Mouse (Mus musculus): ENCODE measurements around the gene Adamts18. TPM values are rescaled to one million over a fixed set of nuclear protein-coding genes. Genes with fewer than 3 reads are reported as not detected.
A peak's percentile ranks its signal among the peaks of the same experiment; 100 is the strongest.

Adamts18 gene
- total RNA-seq, 2 experiments from 2014 or later, result 1.9 to 2.6 TPM

DNA sequence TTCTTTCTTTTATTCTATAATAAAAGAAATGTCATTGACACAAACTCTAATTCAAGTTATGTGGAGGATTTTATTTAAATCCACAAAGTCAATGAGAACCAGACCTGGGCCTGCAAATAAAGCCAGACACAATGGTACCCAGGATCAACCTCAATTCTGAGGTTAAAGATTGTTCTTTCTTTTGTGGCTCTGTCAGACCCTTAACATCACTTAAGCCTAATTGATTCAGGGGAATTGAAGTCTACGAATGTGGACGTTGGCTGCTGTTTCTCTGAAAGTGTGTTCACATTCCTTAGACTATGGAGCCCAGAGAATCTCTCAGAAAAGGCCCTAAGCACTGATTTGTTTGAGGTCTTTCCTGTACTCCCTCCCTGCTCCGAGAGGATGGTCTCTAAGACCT lies 175.2 kb downstream of the Adamts18 start:
- no peak for TF ChIP-seq CTCF (IDR thresholded peaks at IDR 0.05)
- intact Hi-C loops (cut with DNase I), result no loop called here
- DNase-seq (ENCODE audit: extremely low spot score in 1 of 2, low spot score in 2 of 2), result no peak
- no peak overlapping the region for H3K4me3 ChIP-seq
- H3K27ac ChIP-seq, result no peak overlapping the region

DNA sequence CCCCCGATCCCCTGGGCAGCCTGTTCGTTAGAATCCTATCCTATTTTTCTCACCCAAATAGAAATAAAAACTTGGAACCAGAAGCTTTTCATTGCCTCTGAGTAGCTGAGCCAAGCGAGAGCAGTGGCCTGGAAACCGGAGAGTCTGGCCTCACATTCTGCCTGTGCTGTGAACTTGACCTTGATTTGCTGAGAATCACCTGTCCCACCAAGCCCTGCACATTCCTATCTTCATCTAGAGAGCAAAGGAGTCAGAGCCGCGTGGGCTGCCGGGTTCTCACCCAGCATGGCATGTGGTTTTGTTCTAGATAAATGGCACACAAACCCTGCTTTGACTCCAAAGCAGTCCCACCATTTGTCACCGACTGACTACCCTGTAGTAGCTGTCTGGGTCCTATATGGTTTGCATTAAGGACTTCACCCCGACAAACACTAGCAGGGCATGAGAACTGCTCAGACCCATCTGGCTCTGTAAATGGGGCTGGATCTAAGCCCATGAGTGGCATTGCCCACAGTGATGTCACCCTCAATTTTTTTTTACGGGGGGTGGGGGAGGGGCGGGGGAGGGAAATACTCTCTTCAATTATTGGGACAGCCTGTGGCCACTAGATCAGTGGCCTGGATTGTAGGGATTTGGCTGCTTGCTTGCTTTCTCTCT lies 175.8 kb downstream of the Adamts18 start:
- TF ChIP-seq CTCF (IDR thresholded peaks at IDR 0.05), result no peak
- Histone ChIP-seq H3K4me3 (no peak overlapping the region), H3K27ac (no peak overlapping the region)
- no peak for DNase-seq (ENCODE audit: extremely low spot score in 1 of 2, low spot score in 2 of 2)
- intact Hi-C loops (cut with DNase I), result no loop called here

GRCm38 (mm10) chr8:113669924-113670323 lies 178.6 kb downstream of the Adamts18 start:
- Histone ChIP-seq H3K27ac (no peak overlapping the region), H3K4me3 (no peak overlapping the region)
- intact Hi-C loops (cut with DNase I), result no loop called here
- no peak for TF ChIP-seq CTCF (IDR thresholded peaks at IDR 0.05)
- DNase-seq (ENCODE audit: extremely low spot score in 1 of 2, low spot score in 2 of 2), result no peak

DNA sequence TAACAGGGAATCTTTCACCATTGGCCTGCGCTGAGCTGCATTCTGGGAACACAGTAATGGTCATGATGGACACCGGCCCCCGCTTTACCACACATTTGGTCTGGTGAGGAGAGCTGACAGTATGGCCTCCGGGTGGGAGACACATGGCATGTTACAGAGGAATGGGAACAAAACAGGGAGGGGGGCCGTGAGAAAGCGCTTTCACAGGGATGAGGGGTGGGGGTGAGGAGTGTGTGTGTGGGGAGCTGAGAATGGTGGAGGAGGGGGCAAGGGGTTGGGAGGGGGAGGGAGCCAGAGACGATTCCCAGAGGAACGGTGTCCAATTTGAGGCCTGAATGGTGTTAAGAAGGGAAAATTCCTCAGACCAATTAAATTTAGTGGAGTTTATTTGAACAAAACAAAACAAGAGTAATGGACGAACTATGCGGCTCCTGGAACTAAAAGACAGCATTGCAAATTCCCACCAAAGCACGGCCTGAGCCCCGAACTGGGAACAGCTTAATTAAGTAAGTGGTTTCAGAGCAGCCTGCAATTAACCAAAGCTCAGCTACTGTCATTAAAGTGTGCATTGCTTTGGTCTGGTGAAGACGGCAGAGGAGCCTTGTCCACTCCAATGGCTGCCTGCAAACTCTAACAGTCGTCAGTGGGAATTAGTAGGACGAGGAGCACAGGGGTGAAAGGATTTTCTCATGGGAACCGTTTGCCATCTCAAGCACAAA lies 181.7 kb downstream of the Adamts18 start:
- TF ChIP-seq CTCF (IDR thresholded peaks at IDR 0.05), result no peak
- intact Hi-C loops (cut with DNase I), result no loop called here
- Histone ChIP-seq H3K27ac (no peak overlapping the region), H3K4me3 (no peak overlapping the region)
- DNase-seq (ENCODE audit: extremely low spot score in 1 of 2, low spot score in 2 of 2), result no peak

GRCm38 (mm10) chr8:113665951-113666350 lies 182.6 kb downstream of the Adamts18 start:
- DNase-seq (ENCODE audit: extremely low spot score in 1 of 2, low spot score in 2 of 2), result no peak
- intact Hi-C loops (cut with DNase I), result no loop called here
- H3K27ac ChIP-seq, result no peak overlapping the region
- TF ChIP-seq CTCF (IDR thresholded peaks at IDR 0.05), result no peak
- no peak overlapping the region for H3K4me3 ChIP-seq

GRCm38 (mm10) chr8:113665036-113665435 lies 183.5 kb downstream of the Adamts18 start:
- intact Hi-C loops (cut with DNase I), result no loop called here

GRCm38 (mm10) chr8:113664544-113664943 lies 184.0 kb downstream of the Adamts18 start:
- peak; percentile 89 for TF ChIP-seq CTCF (IDR thresholded peaks at IDR 0.05)
- intact Hi-C loops (cut with DNase I), result loop anchor here (1.0 kb wide), 5 partner anchors 187 to 774 kb away; no protein-coding TSS in a partner anchor
- DNase-seq (ENCODE audit: extremely low spot score in 1 of 2, low spot score in 2 of 2), result peak; percentile 84 to 90
- Histone ChIP-seq H3K4me3 (no peak overlapping the region), H3K27ac (no peak overlapping the region)

More at GRCm38 (mm10) chr8:113665036-113665435, 183.5 kb downstream of the Adamts18 start:
- no peak for DNase-seq (ENCODE audit: extremely low spot score in 1 of 2, low spot score in 2 of 2)
- TF ChIP-seq CTCF (IDR thresholded peaks at IDR 0.05), result no peak
- Histone ChIP-seq H3K4me3 (no peak overlapping the region), H3K27ac (no peak overlapping the region)

DNA sequence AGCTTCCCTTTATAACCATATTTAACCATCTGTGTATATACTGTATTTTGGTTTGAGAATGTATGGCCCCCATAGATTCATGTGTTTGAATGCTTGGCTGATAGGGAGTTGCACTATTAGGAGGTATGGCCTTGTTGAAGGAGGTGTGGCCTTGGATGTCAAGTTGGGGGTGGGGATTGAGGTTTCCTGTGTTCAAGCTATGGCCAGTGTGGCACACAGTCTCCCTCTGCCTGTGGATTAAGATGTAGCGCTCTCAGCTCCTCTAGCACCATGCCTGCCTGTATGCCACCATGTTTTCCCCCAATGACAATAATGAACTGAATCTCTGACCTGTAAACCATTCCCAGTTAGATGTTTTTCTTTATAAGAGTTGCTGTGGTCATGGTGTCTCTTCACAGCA lies 188.4 kb downstream of the Adamts18 start:
- no peak for TF ChIP-seq CTCF (IDR thresholded peaks at IDR 0.05)
- intact Hi-C loops (cut with DNase I), result no loop called here

DNA sequence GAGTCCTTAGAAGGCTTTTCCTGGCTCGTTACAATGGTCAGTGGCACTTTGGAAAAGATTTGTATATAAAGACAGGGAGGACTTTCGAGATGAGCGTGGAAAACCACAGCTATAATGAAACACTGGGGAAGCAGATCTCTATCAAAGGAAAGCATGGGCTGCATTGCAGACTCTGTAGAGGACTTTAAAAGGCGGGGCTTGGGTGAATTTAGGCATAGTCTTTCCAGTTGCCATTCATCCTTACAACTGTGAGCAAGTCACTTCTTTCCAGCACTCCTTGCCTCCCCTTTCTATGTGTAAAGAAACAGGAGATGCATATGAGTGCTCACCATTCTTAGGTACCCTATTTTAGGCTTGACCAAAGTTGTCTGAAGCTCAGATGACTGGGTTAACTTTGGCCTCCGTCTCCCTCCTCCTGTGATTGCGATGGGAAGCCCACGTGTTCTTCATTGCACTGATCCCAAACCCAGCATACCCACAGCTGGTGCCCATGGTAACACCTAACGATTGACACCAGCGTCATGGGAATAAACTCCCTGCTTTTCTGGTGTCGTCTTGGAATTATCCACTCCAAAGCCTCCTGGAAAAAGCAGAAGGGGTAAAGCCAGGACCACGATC lies 191.7 kb downstream of the Adamts18 start:
- Histone ChIP-seq H3K27ac (no peak overlapping the region), H3K4me3 (no peak overlapping the region)
- intact Hi-C loops (cut with DNase I), result no loop called here
- TF ChIP-seq CTCF (IDR thresholded peaks at IDR 0.05), result no peak
- DNase-seq (ENCODE audit: extremely low spot score in 1 of 2, low spot score in 2 of 2), result no peak

More for the DNA sequence above, 188.4 kb downstream of the Adamts18 start:
- DNase-seq (ENCODE audit: extremely low spot score in 1 of 2, low spot score in 2 of 2), result no peak
- H3K27ac ChIP-seq, result no peak overlapping the region
- no peak overlapping the region for H3K4me3 ChIP-seq

GRCm38 (mm10) chr8:113656154-113656553 lies 192.4 kb downstream of the Adamts18 start:
- H3K27ac ChIP-seq, result no peak overlapping the region
- no peak for TF ChIP-seq CTCF (IDR thresholded peaks at IDR 0.05)
- DNase-seq (ENCODE audit: extremely low spot score in 1 of 2, low spot score in 2 of 2), result no peak
- no peak overlapping the region for H3K4me3 ChIP-seq
- intact Hi-C loops (cut with DNase I), result no loop called here

- TF ChIP-seq CTCF (IDR thresholded peaks at IDR 0.05), result no peak
- intact Hi-C loops (cut with DNase I), result no loop called here
- DNase-seq (ENCODE audit: extremely low spot score in 1 of 2, low spot score in 2 of 2), result no peak
- no peak overlapping the region for H3K27ac ChIP-seq
- no peak overlapping the region for H3K4me3 ChIP-seq
Measured at GRCm38 (mm10) chr8:113653151-113653550, 195.4 kb downstream of the Adamts18 start.

DNA sequence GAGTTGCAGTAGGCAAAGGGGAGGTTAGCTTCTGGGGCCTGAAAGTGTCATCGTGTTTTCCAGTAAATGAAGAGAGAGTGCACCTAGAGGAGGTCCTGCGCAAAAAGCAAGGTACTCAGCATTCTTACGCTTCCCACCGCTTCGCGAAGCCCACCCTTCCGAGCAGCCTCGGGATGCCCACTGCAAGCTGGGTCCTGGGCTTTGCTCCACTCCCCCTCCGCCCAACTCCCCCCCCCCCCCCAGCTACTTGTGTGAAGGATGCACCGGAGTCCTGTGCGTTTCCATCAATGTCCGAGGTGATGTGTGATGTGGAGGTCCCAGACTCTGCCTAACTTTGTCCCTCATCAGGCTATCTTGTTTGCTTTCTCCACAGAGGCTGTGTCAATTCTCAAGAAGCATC lies 196.1 kb downstream of the Adamts18 start:
- no peak for DNase-seq (ENCODE audit: extremely low spot score in 1 of 2, low spot score in 2 of 2)
- H3K4me3 ChIP-seq, result no peak overlapping the region
- no peak overlapping the region for H3K27ac ChIP-seq
- intact Hi-C loops (cut with DNase I), result no loop called here
- TF ChIP-seq CTCF (IDR thresholded peaks at IDR 0.05), result no peak

Other genes starting within 250 kb of the Adamts18 start
- gene Mon1b, start 213.2 kb downstream of the Adamts18 start, total RNA-seq (2021), result 10 to 100 TPM; 24.5 TPM
- 1 to 10 TPM in 1 of 2 experiments, not detected in 1; 1.0 TPM for gene Syce1l, start 205.5 kb downstream of the Adamts18 start, total RNA-seq (2021)